ENCODE assay signal across 12 mouse cellular contexts in genomic region chr1:76246181-76246796, GRCm38 (mm10).
DNase-seq lines count a peak whose midpoint lies in the region; ATAC-seq and TF ChIP-seq lines count a peak whose summit lies in the region.
"Had no signal": no experiment of that assay in that cellular context is flagged by ENCODE, and none has a peak within 500 bp of the region (broad histone marks: within the 10 kb centered on the region; RNA-seq: fewer than 3 reads in every experiment).

No protein-coding gene starts in this region.

- H3K9me3 ChIP-seq in neural tube, embryonic 13.5 days: no peaks in the 10 kb centered on the region
- H3K9me3 ChIP-seq in limb, embryonic 14.5 days (ENCODE audit: control insufficient read depth, low read length): no peaks in the 10 kb centered on the region

- no peaks in the 10 kb centered on the region for H3K36me3 ChIP-seq in neural tube, embryonic 13.5 days
- H3K36me3 ChIP-seq in limb, embryonic 14.5 days (ENCODE audit: control insufficient read depth, insufficient read depth, low read length): no peaks in the 10 kb centered on the region

- H3K4me3 ChIP-seq in neural tube, embryonic 13.5 days: no peak overlapping the region
- H3K4me3 ChIP-seq in limb, embryonic 14.5 days (replicated peaks; ENCODE audit: low read length): no peak overlapping the region

- peak overlapping the region; percentile 16; the same call in 1 of the 2 replicates for H3K27ac ChIP-seq in neural tube, embryonic 13.5 days (replicated peaks)
- 0 out of 2 replicates have a peak overlapping the region, but pooled peaks have one; percentile 8 for H3K27ac ChIP-seq in limb, embryonic 14.5 days (replicated peaks; ENCODE audit: low read depth, low read length)
- H3K27ac ChIP-seq: stomach, postnatal 0 days had no signal

- TF ChIP-seq POLR2A in limb, embryonic 14.5 days (IDR thresholded peaks at IDR 0.05; ENCODE audit: borderline replicate concordance, extremely low read depth, insufficient read depth, insufficient read length): no peak

- DNase-seq in frontal cortex, postnatal 10 days (ENCODE audit: low spot score in 2 of 2): no peak
- DNase-seq in neural tube, embryonic 10.5 days (ENCODE audit: extremely low spot score, low spot score): no peak
- DNase-seq in limb, embryonic 14.5 days (ENCODE audit: low spot score): peak; percentile 14
- DNase-seq in kidney, postnatal 14 days: no peak
- no peak for DNase-seq in layer of hippocampus, postnatal 14 days (ENCODE audit: low spot score in 2 of 2)
- DNase-seq in kidney, adult 9 months: no peak
- DNase-seq: adrenal gland, adult 8-10 months; kidney, postnatal 4 days; liver, postnatal 0 days had no signal

- no peaks in the 10 kb centered on the region for H3K27me3 ChIP-seq in neural tube, embryonic 13.5 days
- H3K27me3 ChIP-seq in limb, embryonic 14.5 days (ENCODE audit: control insufficient read depth, insufficient read depth, low read length): no peaks in the 10 kb centered on the region

- peak; percentile 69 for ATAC-seq in frontal cortex, adult (ENCODE audit: low TSS enrichment)
- peak; percentile 53 for ATAC-seq in neural tube, embryonic 13.5 days (ENCODE audit: low read depth)
- no peak for ATAC-seq in limb, embryonic 14.5 days (ENCODE audit: low FRiP score, low read depth)
- ATAC-seq: liver, postnatal 0 days had no signal

- peaks cover 14% of the 10 kb centered on the region for H3K4me1 ChIP-seq in neural tube, embryonic 13.5 days (replicated peaks)
- H3K4me1 ChIP-seq in limb, embryonic 14.5 days (ENCODE audit: control insufficient read depth, insufficient read depth, low read length): peaks cover 19% of the 10 kb centered on the region

- no peak overlapping the region for H3K4me2 ChIP-seq in neural tube, embryonic 13.5 days
- no peak overlapping the region for H3K4me2 ChIP-seq in limb, embryonic 14.5 days (replicated peaks; ENCODE audit: low read depth, low read length, severe bottlenecking)

- WGBS in neural tube, embryonic 13.5 days: 17% methylated on average over 8 of the region's 8 CpGs
- WGBS in limb, embryonic 14.5 days: 34% methylated on average over 8 of the region's 8 CpGs

- H3K9ac ChIP-seq in neural tube, embryonic 13.5 days: no peak overlapping the region
- no peak overlapping the region for H3K9ac ChIP-seq in limb, embryonic 14.5 days (ENCODE audit: low read depth, low read length, severe bottlenecking)
- H3K9ac ChIP-seq: liver, postnatal 0 days had no signal
